Mouse (Mus musculus): ENCODE results near the gene Exosc1. TPM values are rescaled to one million over a fixed set of nuclear protein-coding genes. Genes with fewer than 3 reads are reported as not detected.

Exosc1 gene
- polyA plus RNA-seq, 1 experiment from 2014 or later: 69.3 TPM

- ATAC-seq (replicated peaks; ENCODE audit: low FRiP score, low read depth): no peak
- Histone ChIP-seq H3K4me3 (replicated peaks; ENCODE audit: low read depth, low read length) (no peak overlapping the region), H3K36me3 (ENCODE audit: insufficient read depth, low read length) (peaks cover 50% of the 10 kb centered on the region), H3K4me2 (ENCODE audit: low read length) (no peak overlapping the region), H3K9me3 (replicated peaks; ENCODE audit: low read length) (no peaks in the 10 kb centered on the region), H3K27ac (no peak overlapping the region), H3K4me1 (replicated peaks; ENCODE audit: insufficient read depth, low read length) (peaks cover 4% of the 10 kb centered on the region), H3K27me3 (ENCODE audit: insufficient read depth, low read length) (no peaks in the 10 kb centered on the region), H3K9ac (ENCODE audit: low read depth, low read length) (no peak overlapping the region)
- TF ChIP-seq CTCF (IDR thresholded peaks at IDR 0.05; ENCODE audit: low read depth): no peak
- 88% methylated on average over 5 of the region's 5 CpGs for WGBS
- DNase-seq (ENCODE audit: low spot score): no peak
Measured at GRCm38 (mm10) chr19:41938539-41938938, 5.3 kb upstream of the Exosc1 start.

- Histone ChIP-seq H3K36me3 (ENCODE audit: insufficient read depth, low read length) (peaks cover 27% of the 10 kb centered on the region), H3K4me1 (replicated peaks; ENCODE audit: insufficient read depth, low read length) (peaks cover 4% of the 10 kb centered on the region), H3K9me3 (replicated peaks; ENCODE audit: low read length) (no peaks in the 10 kb centered on the region), H3K4me2 (ENCODE audit: low read length) (no peak overlapping the region), H3K27me3 (ENCODE audit: insufficient read depth, low read length) (no peaks in the 10 kb centered on the region), H3K9ac (ENCODE audit: low read depth, low read length) (no peak overlapping the region), H3K4me3 (replicated peaks; ENCODE audit: low read depth, low read length) (no peak overlapping the region), H3K27ac (no peak overlapping the region)
- 95% methylated on average over 1 of the region's 1 CpGs for WGBS
- ATAC-seq (replicated peaks; ENCODE audit: low FRiP score, low read depth): no peak
- DNase-seq (ENCODE audit: low spot score): no peak
- TF ChIP-seq CTCF (IDR thresholded peaks at IDR 0.05; ENCODE audit: low read depth): no peak
Measured at GRCm38 (mm10) chr19:41935921-41936320, 2.7 kb upstream of the Exosc1 start.

GRCm38 (mm10) chr19:41934124-41934523 lies 901 bp upstream of the Exosc1 start:
- no peak for ATAC-seq (replicated peaks; ENCODE audit: low FRiP score, low read depth)
- Histone ChIP-seq H3K9me3 (replicated peaks; ENCODE audit: low read length) (no peaks in the 10 kb centered on the region), H3K36me3 (ENCODE audit: insufficient read depth, low read length) (peaks cover 15% of the 10 kb centered on the region; the same call in 1 of the 2 replicates), H3K4me1 (replicated peaks; ENCODE audit: insufficient read depth, low read length) (peaks cover 4% of the 10 kb centered on the region), H3K9ac (ENCODE audit: low read depth, low read length) (peak overlapping the region; percentile 75), H3K4me3 (replicated peaks; ENCODE audit: low read depth, low read length) (peak overlapping the region; percentile 64), H3K27ac (no peak overlapping the region), H3K27me3 (ENCODE audit: insufficient read depth, low read length) (no peaks in the 10 kb centered on the region), H3K4me2 (ENCODE audit: low read length) (peak overlapping the region; percentile 65)
- no peak for TF ChIP-seq CTCF (IDR thresholded peaks at IDR 0.05; ENCODE audit: low read depth)
- 11% methylated on average over 6 of the region's 6 CpGs for WGBS
- DNase-seq (ENCODE audit: low spot score): no peak

GRCm38 (mm10) chr19:41932686-41933085 lies 537 bp downstream of the Exosc1 start:
- ATAC-seq (replicated peaks; ENCODE audit: low FRiP score, low read depth) (peak; percentile 19; the same call in 1 of the 2 replicates), DNase-seq (ENCODE audit: low spot score) (peak; percentile 14)
- no peak for TF ChIP-seq CTCF (IDR thresholded peaks at IDR 0.05; ENCODE audit: low read depth)
- Histone ChIP-seq H3K4me1 (replicated peaks; ENCODE audit: insufficient read depth, low read length) (peaks cover 4% of the 10 kb centered on the region), H3K9ac (ENCODE audit: low read depth, low read length) (peak overlapping the region; percentile 57), H3K4me3 (replicated peaks; ENCODE audit: low read depth, low read length) (peak overlapping the region; percentile 64), H3K27me3 (ENCODE audit: insufficient read depth, low read length) (no peaks in the 10 kb centered on the region), H3K9me3 (replicated peaks; ENCODE audit: low read length) (no peaks in the 10 kb centered on the region), H3K27ac (0 out of 2 replicates have a peak overlapping the region, but pooled peaks have one; percentile 1), H3K36me3 (ENCODE audit: insufficient read depth, low read length) (0 out of 2 replicates have a peak, but pooled peaks cover 5% of the 10 kb centered on the region), H3K4me2 (ENCODE audit: low read length) (peak overlapping the region; percentile 61)
- under 1% methylated on average over 28 of the region's 28 CpGs for WGBS

GRCm38 (mm10) chr19:41920412-41921067 lies 12.7 kb downstream of the Exosc1 start:
- H3K36me3 ChIP-seq (ENCODE audit: insufficient read depth, low read length): peaks cover 34% of the 10 kb centered on the region
- no peak overlapping the region for H3K27ac ChIP-seq
- no peak overlapping the region for H3K9ac ChIP-seq (ENCODE audit: low read depth, low read length)
- DNase-seq (ENCODE audit: low spot score) (no peak), ATAC-seq (replicated peaks; ENCODE audit: low FRiP score, low read depth) (no peak)
- H3K4me1 ChIP-seq (replicated peaks; ENCODE audit: insufficient read depth, low read length): no peaks in the 10 kb centered on the region
- 72% methylated on average over 5 of the region's 5 CpGs for WGBS
- H3K9me3 ChIP-seq (replicated peaks; ENCODE audit: low read length): no peaks in the 10 kb centered on the region
- no peaks in the 10 kb centered on the region for H3K27me3 ChIP-seq (ENCODE audit: insufficient read depth, low read length)
- no peak for TF ChIP-seq CTCF (IDR thresholded peaks at IDR 0.05; ENCODE audit: low read depth)
- no peak overlapping the region for H3K4me2 ChIP-seq (ENCODE audit: low read length)
- no peak overlapping the region for H3K4me3 ChIP-seq (replicated peaks; ENCODE audit: low read depth, low read length)

GRCm38 (mm10) chr19:41919471-41919870 lies 13.8 kb downstream of the Exosc1 start:
- no peak for DNase-seq (ENCODE audit: low spot score)
- Histone ChIP-seq H3K4me2 (ENCODE audit: low read length) (no peak overlapping the region), H3K27me3 (ENCODE audit: insufficient read depth, low read length) (no peaks in the 10 kb centered on the region), H3K9ac (ENCODE audit: low read depth, low read length) (no peak overlapping the region), H3K4me1 (replicated peaks; ENCODE audit: insufficient read depth, low read length) (no peaks in the 10 kb centered on the region), H3K27ac (no peak overlapping the region), H3K36me3 (ENCODE audit: insufficient read depth, low read length) (peaks cover 38% of the 10 kb centered on the region), H3K9me3 (replicated peaks; ENCODE audit: low read length) (no peaks in the 10 kb centered on the region), H3K4me3 (replicated peaks; ENCODE audit: low read depth, low read length) (no peak overlapping the region)
- no peak for TF ChIP-seq CTCF (IDR thresholded peaks at IDR 0.05; ENCODE audit: low read depth)
- WGBS: 79% methylated on average over 4 of the region's 4 CpGs
- no peak for ATAC-seq (replicated peaks; ENCODE audit: low FRiP score, low read depth)
